Mouse (Mus musculus): ENCODE data around the gene Ren1. TPM values are rescaled to one million over a fixed set of nuclear protein-coding genes. Genes with fewer than 3 reads are reported as not detected.

The Ren1 gene
- 2.7 and 8.5 TPM in 2 replicates for polyA plus RNA-seq (2015; fragmentation: Nextera tagmentation; extraction: Ambion mirVana)

DNA sequence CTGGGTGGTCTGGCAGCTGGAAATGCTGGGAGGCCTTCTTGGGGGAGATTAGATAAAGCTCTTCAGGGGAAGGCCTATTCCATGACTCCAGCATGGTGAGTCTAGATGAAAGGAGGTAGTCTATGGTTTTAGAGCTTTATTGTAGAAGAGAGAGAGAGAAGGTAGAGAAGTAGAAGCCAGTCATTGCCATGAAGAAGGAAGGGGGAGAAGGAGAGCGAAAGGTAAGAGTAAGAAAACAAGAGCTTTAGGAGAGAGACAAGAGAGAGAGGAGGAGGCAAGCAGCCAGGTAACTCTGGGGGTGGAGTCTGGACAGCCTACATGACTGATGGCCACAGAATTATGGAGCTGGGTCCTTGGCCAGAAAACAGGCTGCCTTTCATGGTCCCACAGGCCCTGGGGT lies at the start of gene Ren1:
Ren1 (plus strand) TSS at position 301 of the 400 bp plus-strand sequence.
- Histone ChIP-seq H3K9me3 (no peaks in the 10 kb centered on the region), H3K4me2 (replicated peaks) (no peak within 1 kb of the TSS), H3K36me3 (no peaks in the 10 kb centered on the region), H3K9ac (no peak within 1 kb of the TSS), H3K27me3 (replicated peaks) (no peaks in the 10 kb centered on the region), H3K4me1 (replicated peaks) (peaks cover 6% of the 10 kb centered on the region; the same call in 1 of the 2 replicates), H3K27ac (no peak within 1 kb of the TSS), H3K4me3 (replicated peaks) (no peak within 1 kb of the TSS)
- no peak for ATAC-seq
- WGBS: 83% methylated on average over 1 of the region's 1 CpGs

DNA sequence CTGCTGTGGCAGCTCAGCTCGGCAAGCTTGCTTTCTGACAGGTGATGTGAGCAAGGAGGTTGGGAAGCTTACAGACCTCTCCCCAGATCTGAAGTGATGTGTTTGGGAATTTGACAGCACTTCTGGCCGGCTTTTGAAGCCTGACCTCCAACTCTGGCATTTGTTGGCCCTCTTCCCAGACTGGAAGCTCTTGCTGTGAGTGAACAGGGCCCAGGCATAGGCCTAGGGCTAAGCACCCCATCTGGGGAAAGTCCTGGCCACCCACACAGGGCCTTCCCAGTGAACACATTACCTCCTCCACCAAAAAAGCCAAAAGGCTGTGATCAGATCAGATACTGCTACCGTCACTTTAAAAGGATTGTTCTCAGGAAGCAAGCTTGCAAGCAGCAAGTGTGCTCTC lies 47.8 kb upstream of the Ren1 start:
- Histone ChIP-seq H3K9ac (no peak overlapping the region), H3K27ac (0 out of 2 replicates have a peak overlapping the region, but pooled peaks have one; percentile 52), H3K4me1 (replicated peaks) (peaks cover 16% of the 10 kb centered on the region; the same call in 1 of the 2 replicates), H3K4me3 (replicated peaks) (no peak overlapping the region), H3K36me3 (no peaks in the 10 kb centered on the region; the same call in 1 of the 2 replicates), H3K27me3 (replicated peaks) (no peaks in the 10 kb centered on the region), H3K9me3 (no peaks in the 10 kb centered on the region), H3K4me2 (replicated peaks) (no peak overlapping the region)
- WGBS: 17% methylated on average over 3 of the region's 3 CpGs
- ATAC-seq: 0 out of 2 replicates have a peak, but pooled peaks have one; percentile 46

DNA sequence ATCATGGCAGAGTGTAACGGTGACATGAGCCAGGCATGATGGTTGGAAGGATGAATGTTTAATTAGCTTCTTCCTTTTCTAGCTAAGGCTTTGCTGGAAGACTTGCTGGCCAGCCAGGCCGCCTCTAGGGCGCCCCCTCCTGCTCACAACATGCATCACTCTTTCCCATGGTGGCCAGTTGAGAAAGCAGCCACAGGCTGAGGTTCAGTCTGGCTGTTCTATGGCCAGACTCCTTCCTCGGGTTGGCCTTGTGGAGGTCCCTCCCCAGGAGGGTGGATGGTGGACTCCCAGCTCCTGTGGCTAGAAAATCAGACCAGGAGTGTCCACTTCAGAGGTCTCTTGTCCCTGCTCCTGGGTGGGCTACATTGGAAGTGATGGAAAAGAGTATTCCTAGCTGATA lies 43.5 kb upstream of the Ren1 start:
- Histone ChIP-seq H3K9ac (no peak overlapping the region), H3K9me3 (no peaks in the 10 kb centered on the region), H3K4me3 (replicated peaks) (no peak overlapping the region), H3K4me1 (replicated peaks) (peaks cover 8% of the 10 kb centered on the region; the same call in 1 of the 2 replicates), H3K27ac (no peak overlapping the region), H3K4me2 (replicated peaks) (no peak overlapping the region), H3K27me3 (replicated peaks) (no peaks in the 10 kb centered on the region), H3K36me3 (no peaks in the 10 kb centered on the region)
- no peak for ATAC-seq
- 8% methylated on average over 4 of the region's 4 CpGs for WGBS

DNA sequence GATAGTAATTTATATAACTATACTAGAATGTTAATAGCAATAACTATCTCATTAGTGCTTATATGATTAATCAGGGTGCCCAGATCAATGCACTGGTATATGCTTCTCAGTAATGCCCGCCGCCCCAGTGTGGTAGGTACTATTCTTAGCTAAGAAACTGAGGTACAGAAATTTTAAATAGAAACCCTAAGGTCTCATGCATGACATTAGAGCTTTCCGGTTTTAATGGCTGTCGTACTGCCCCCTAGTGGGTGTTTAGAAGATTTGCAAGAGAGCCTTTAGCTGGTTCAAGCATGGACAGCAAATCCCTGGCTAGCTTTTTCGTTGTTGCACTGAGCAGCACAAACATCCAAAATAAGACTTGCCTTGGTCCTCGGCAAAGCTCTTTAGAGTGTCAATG lies 43.0 kb upstream of the Ren1 start:
- H3K9ac ChIP-seq: no peak overlapping the region
- H3K27ac ChIP-seq: no peak overlapping the region
- no peak for ATAC-seq
- WGBS: 16% methylated on average over 6 of the region's 6 CpGs
- no peaks in the 10 kb centered on the region for H3K27me3 ChIP-seq (replicated peaks)
- no peaks in the 10 kb centered on the region for H3K9me3 ChIP-seq
- no peak overlapping the region for H3K4me2 ChIP-seq (replicated peaks)
- H3K4me1 ChIP-seq (replicated peaks): peaks cover 5% of the 10 kb centered on the region; the same call in 1 of the 2 replicates
- no peak overlapping the region for H3K4me3 ChIP-seq (replicated peaks)
- no peaks in the 10 kb centered on the region for H3K36me3 ChIP-seq

DNA sequence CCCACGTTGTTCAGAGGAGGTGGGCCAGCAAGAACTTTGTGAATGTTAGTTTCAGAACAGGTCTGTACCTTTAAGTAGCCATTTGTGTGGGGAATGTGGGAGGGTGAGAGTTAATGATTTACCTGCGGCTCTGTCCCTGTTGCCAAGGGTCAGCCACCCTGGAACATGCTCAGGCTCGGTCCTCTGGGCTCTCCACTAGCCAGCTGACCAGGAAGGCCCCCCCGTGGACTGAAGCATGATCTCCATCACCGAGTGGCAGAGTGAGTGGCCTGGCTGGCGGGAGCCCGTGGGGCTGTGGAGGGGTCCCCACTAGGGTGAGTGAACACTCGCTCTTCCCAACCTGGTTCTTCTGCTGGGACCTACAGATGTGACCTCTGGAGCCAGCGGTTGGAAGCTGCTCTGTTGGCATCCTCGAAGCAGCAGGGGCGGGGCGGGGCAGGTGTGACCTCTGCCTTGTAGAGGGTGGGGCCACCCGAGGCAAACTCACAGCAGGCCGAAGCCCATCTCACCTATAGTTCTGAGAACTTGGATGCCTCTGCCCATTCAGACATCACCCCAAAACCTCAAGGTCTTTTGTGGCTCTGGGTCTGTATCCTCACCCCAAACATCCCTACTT lies 40.5 kb upstream of the Ren1 start, which contains the start of gene Golt1a:
Golt1a (plus strand) TSS at position 149 of the 616 bp plus-strand sequence.
- peak within 1 kb of the TSS; percentile 49 for H3K4me2 ChIP-seq (replicated peaks)
- H3K9ac ChIP-seq: no peak within 1 kb of the TSS
- no peaks in the 10 kb centered on the region; the same call in 1 of the 2 replicates for H3K4me1 ChIP-seq (replicated peaks)
- peak; percentile 85 for ATAC-seq
- 46% methylated on average over 14 of the region's 14 CpGs for WGBS
- no peaks in the 10 kb centered on the region for H3K36me3 ChIP-seq
- no peaks in the 10 kb centered on the region for H3K9me3 ChIP-seq
- peak within 1 kb of the TSS; percentile 79 for H3K27ac ChIP-seq
- H3K4me3 ChIP-seq (replicated peaks): peak within 1 kb of the TSS; percentile 38
- no peaks in the 10 kb centered on the region for H3K27me3 ChIP-seq (replicated peaks)

DNA sequence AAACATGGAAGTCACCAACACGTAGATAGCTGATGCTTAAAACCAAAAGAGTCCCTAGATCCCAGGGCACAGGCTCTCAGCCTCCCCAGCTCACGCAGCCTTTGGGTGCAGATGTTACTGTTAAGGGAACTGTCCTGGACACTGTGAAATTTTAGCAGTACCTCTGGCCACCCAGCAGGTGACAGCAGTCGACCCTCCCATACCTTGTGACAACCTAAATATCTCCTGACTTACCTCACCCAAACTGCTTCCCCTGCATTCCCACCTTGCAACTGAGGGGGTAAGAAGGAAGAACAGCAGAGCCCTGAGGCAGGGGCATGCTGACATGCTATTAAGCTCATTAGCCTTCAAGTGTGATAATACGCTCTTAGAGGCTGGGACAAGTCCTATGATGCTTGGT lies 39.1 kb upstream of the Ren1 start:
- no peaks in the 10 kb centered on the region for H3K36me3 ChIP-seq
- WGBS: 57% methylated on average over 4 of the region's 4 CpGs
- H3K4me1 ChIP-seq (replicated peaks): no peaks in the 10 kb centered on the region; the same call in 1 of the 2 replicates
- H3K4me3 ChIP-seq (replicated peaks): no peak overlapping the region
- H3K9me3 ChIP-seq: no peaks in the 10 kb centered on the region
- H3K27me3 ChIP-seq (replicated peaks): no peaks in the 10 kb centered on the region
- H3K9ac ChIP-seq: no peak overlapping the region
- ATAC-seq: no peak
- no peak overlapping the region for H3K4me2 ChIP-seq (replicated peaks)
- no peak overlapping the region for H3K27ac ChIP-seq

DNA sequence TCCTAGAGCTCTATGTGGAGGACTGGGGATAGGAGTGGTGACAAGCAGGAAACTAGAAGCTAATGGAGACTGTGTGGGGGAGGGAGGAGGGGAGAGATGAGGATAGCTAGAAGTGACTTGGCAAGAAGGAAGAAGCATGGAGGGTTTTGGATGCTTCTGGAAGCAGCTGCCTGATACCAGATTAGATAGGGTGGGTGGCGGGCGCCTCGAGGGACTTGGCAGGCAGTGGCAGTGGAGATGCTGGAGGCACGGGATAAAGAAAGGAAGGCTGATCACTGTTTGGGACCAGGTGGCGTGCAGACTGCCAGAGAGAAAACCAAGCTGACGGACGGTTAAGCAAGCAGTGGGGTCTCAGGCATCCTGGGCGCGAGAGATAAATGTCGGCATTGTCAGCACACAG lies 38.4 kb upstream of the Ren1 start:
- H3K4me2 ChIP-seq (replicated peaks): 0 out of 2 replicates have a peak overlapping the region, but pooled peaks have one; percentile 19
- H3K9me3 ChIP-seq: no peaks in the 10 kb centered on the region
- no peak overlapping the region for H3K27ac ChIP-seq
- 45% methylated on average over 10 of the region's 10 CpGs for WGBS
- H3K27me3 ChIP-seq (replicated peaks): no peaks in the 10 kb centered on the region
- H3K36me3 ChIP-seq: no peaks in the 10 kb centered on the region
- no peak overlapping the region for H3K4me3 ChIP-seq (replicated peaks)
- no peaks in the 10 kb centered on the region; the same call in 1 of the 2 replicates for H3K4me1 ChIP-seq (replicated peaks)
- no peak for ATAC-seq
- H3K9ac ChIP-seq: no peak overlapping the region

DNA sequence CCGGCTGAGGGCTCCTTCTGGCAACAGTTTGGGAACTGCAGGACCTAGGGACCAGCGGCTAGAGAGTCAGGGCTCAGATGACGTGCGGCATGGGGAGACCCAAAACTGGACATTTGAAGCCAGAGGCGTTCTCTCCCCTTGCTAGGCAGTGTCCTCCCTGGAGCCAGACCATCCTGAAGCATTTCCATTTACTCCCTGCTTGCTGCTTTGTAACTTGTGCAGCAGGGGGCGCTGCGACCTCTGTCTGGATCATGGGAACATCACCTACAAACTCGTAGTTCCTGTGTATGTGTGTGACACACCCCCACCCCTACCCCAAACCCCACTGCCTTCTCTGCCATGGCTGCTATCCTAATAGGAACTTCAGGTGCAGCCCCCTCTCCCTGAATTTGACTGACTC lies 35.9 kb upstream of the Ren1 start:
- no peak for ATAC-seq
- Histone ChIP-seq H3K36me3 (no peaks in the 10 kb centered on the region), H3K4me3 (replicated peaks) (no peak overlapping the region), H3K27me3 (replicated peaks) (no peaks in the 10 kb centered on the region), H3K4me1 (replicated peaks) (no peaks in the 10 kb centered on the region; the same call in 1 of the 2 replicates), H3K9me3 (no peaks in the 10 kb centered on the region), H3K9ac (no peak overlapping the region), H3K4me2 (replicated peaks) (no peak overlapping the region), H3K27ac (no peak overlapping the region)
- WGBS: 31% methylated on average over 8 of the region's 8 CpGs

DNA sequence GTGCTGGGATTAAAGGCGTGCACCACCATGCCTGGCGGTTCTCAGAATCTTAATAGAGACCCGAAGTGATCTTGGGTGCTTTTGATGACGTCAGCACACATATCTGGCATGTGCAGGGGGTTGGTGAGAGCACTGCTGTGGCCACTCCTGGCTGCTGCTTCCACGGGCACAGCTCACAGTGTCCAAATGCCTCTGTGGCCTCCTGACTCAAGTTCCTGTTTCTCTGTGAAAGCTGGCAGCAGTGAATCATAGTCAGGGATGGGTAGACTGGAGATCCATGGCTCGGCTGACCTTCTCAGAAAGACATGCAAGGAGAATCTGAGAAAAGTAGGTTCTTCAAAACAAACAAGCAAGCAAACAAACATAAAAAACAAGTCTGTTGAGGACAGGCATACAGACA lies 34.5 kb upstream of the Ren1 start:
- Histone ChIP-seq H3K27me3 (replicated peaks) (no peaks in the 10 kb centered on the region), H3K36me3 (no peaks in the 10 kb centered on the region), H3K27ac (no peak overlapping the region), H3K9ac (no peak overlapping the region), H3K9me3 (no peaks in the 10 kb centered on the region), H3K4me3 (replicated peaks) (no peak overlapping the region), H3K4me1 (replicated peaks) (no peaks in the 10 kb centered on the region), H3K4me2 (replicated peaks) (no peak overlapping the region)
- 82% methylated on average over 6 of the region's 6 CpGs for WGBS
- no peak for ATAC-seq

DNA sequence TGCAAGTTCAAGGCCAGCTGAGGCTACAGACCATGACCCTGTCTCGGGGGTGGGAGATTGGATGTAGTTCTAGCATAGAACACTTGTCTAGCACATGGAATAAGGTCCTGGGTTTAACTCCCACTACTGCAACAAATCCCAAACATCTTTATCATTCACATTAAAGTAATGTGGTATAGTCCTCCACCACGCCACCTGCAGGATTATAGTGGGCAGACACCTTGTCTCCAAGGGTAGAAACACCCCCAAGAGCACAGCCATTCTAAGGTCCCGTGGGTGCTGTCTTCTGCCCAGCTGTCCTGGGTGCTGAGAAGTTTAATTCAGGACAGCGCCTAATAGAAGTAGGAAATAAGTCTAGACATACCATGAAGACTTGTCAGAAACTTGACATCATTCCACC lies 33.7 kb upstream of the Ren1 start:
- WGBS: 83% methylated on average over 4 of the region's 4 CpGs
- Histone ChIP-seq H3K4me3 (replicated peaks) (no peak overlapping the region), H3K4me2 (replicated peaks) (no peak overlapping the region), H3K9ac (no peak overlapping the region), H3K27ac (no peak overlapping the region), H3K9me3 (no peaks in the 10 kb centered on the region), H3K27me3 (replicated peaks) (no peaks in the 10 kb centered on the region), H3K4me1 (replicated peaks) (no peaks in the 10 kb centered on the region), H3K36me3 (no peaks in the 10 kb centered on the region)
- no peak for ATAC-seq

DNA sequence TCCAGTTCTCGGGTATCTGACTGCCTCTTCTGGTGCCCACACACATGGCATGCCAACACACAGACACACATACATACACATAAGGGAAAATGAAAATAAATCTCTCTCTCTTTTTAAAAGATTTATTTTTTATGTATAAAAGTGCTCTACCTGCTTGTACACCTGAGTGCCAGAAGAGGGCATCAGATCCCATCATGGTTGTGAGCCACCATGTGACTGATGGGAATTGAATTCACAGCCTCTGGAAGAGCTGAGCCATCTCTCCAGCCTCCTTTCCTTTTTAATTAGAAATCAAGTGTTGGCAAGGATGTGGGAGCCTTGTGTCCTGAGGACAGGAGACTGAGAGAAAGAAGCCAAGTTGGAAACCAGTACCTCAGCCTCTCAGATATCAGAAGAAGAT lies 33.2 kb upstream of the Ren1 start:
- Histone ChIP-seq H3K4me1 (replicated peaks) (no peaks in the 10 kb centered on the region), H3K36me3 (no peaks in the 10 kb centered on the region), H3K4me3 (replicated peaks) (no peak overlapping the region), H3K4me2 (replicated peaks) (no peak overlapping the region), H3K27ac (no peak overlapping the region), H3K9me3 (no peaks in the 10 kb centered on the region), H3K9ac (no peak overlapping the region), H3K27me3 (replicated peaks) (no peaks in the 10 kb centered on the region)
- ATAC-seq: no peak
- WGBS: 76% methylated on average over 1 of the region's 1 CpGs

DNA sequence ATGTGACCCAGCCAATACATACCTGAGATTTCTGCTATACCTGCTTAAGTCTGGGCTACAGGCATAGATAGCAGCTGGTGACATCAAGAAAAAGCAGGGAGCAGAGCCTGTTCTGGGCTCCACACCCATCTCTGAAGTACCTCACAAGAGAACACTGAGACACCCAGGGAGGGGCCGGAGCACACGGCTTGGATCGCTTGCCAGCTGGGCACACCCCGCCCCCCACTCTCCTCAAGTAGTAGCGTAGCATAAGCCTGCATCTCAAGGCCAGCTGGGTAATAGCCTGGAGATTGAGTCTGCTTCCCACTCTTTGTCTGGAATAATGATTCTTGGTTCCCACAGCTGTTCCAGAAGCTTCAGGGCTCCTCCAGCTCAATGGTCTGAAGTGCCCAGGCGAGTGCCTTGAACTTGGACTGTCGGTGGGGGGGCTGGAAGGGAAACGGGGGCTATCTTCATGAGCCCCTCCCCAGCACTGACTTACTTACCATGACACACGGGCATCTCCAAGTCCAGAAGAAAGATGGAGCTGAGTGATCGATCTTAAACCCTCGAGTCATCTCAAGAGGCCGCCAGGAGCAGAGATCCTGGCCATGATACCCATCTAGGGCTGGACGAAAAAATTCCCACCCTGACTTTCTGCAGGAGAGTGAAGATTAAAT lies 28.9 kb upstream of the Ren1 start, which contains the start of gene Kiss1:
Kiss1 (plus strand) TSS at position 609 of the 659 bp plus-strand sequence.
- ATAC-seq: no peak

More for the DNA sequence above, 28.9 kb upstream of the Ren1 start, which contains the start of gene Kiss1:
- Histone ChIP-seq H3K4me2 (replicated peaks) (no peak within 1 kb of the TSS), H3K4me1 (replicated peaks) (no peaks in the 10 kb centered on the region), H3K27ac (no peak within 1 kb of the TSS), H3K9ac (no peak within 1 kb of the TSS), H3K36me3 (no peaks in the 10 kb centered on the region), H3K27me3 (replicated peaks) (no peaks in the 10 kb centered on the region), H3K9me3 (no peaks in the 10 kb centered on the region), H3K4me3 (replicated peaks) (no peak within 1 kb of the TSS)
- 75% methylated on average over 13 of the region's 13 CpGs for WGBS
